Mouse (Mus musculus): ENCODE data around the gene Cadps.

The Cadps gene

DNA sequence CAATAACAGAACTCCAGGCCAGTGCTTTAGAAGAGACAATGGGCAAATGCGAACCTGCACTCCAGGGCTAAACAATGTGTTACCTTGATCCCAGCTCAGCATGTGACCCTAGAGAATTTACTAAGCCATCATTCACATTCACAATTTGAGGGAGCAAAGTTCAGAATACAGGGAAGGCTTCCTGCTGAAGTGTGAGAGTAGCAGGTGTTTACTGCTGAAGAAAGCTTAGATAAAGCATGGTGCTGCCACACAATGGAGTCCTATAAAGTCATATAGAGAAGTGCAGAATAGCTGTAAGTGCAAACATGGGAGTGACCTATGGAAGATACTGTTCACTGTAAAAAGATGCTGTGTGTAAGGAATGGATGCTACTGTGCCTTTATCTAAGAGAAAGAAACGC, 91.9 kb downstream of the Cadps start:
- no peak for DNase-seq (ENCODE audit: low spot score)

DNA sequence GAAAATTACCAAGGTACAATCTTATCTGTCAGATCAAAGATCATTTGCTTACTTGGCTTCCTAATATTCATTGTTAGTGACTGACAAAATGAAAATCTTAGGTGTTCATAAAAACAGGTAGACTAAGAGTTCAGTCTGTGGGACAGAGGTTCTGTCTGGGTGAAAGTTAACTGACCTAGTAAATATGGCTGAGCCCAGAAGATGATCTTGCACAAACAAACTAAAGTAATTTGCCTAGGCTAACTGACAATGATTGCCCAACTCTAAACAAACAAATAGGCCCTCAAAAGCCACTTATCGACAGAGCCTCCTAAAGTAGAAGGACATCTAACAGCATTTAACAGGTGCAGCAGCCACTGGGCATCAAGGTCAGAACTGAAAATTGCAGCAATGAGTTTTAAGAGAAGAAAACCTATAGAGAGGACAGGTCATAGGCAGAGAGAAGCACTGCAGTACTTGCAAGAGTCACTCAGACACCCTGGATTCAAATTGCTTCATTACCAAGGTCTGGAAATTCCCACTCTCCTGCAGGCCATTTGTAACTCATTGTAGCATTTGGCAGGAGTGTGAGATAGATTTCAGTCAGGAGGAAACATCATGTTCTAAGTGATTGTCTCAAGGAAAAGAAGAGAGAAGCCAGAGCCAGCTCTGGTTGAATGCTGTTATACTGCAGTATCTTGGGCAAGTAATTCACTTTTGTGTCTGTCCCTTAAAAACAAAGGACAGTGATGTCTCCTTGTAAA, 100.3 kb downstream of the Cadps start:
- no peak for DNase-seq (ENCODE audit: low spot score)

DNA sequence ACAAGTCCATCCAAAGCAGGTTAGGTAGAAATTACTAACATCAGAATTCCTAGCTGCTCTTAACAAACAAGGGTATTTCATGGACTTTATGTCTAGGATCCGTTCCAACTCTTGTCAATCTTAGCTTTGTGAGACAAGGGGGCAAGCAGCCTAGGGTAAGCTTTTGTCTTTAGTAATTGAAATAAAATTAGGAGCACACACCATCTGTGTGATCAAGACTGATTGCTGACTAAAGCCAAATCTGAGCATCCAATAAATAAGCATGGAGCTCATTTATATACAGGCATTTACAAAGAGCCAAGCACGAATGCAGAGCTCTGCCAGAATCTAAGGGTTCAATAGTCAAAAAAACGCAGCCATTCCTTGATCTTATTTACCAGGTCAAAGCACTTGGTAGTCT, 104.1 kb downstream of the Cadps start:
- no peak for DNase-seq (ENCODE audit: low spot score)

DNA sequence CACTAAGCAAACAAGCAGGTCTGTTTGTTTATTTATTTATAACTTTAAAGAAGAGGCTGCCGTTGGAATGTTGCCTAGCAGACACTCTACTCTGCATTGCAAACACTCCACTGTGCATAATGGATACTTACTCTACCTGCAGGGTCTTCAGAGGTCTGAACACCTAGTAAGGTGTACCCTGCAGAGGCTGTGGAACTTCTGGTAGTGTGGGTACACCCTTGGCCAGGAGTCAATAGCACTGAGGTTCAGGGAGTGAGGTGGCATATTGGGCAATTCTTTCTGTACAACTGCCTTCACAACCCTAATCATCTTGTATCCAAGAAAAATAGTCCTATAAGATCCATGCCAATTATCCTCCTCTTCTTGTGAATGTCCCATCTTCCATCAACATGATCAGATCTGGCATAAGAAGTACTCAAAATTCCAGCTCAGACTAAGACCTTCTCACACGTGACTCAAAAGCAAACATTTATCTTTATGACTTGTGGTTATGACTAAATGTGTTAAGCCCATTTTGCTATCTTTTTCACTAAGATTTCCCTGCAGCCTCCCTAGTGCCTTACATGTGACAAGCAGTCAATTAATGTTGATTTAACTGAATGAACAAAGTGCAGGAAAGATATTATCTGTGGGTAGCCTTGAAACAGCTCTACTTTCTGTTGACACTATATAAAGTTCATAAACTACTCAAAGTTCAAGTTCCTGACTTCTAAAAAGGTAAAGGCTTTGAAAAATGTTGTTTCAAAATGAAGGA, 106.8 kb downstream of the Cadps start:
- no peak for DNase-seq (ENCODE audit: low spot score)

DNA sequence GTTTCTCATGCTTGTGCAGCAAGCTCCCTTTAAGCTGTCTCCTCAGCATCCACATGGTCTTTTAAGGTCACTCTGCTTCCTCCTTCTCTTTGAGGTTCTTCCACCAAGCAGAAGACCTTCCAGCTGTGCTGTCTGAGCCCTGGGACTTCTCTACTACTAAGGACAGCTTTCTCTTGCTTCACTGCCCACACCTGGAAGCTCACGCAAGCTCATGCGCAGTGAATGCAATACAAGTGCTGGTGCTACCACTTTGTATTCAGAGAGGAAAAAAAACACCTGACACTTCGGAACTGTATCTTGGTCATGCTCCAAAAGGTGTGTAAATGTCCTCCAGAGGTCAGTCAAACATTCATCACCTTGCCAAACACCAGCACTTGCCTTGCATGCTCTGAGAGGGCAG, 115.5 kb downstream of the Cadps start:
- no peak for DNase-seq (ENCODE audit: low spot score)

DNA sequence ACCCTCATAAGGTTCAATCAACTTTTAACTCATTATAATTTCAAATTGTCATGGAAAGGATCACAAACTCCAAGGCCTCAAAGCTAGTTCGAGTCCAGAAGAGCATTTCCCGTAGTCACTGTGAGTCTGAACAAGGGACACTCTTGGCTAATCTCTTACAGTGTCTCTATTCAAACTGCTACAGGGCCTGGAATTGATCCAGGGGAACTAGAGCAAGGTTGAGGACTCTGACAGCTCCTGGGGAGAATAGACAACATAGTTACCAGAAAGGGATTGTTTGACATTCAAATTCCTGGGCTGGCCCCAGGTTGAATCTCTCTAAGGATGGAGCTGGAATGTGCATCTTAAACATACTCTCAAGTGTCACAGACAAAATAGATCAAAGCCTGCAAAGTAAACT, 118.4 kb downstream of the Cadps start:
- no peak for DNase-seq (ENCODE audit: low spot score)

DNA sequence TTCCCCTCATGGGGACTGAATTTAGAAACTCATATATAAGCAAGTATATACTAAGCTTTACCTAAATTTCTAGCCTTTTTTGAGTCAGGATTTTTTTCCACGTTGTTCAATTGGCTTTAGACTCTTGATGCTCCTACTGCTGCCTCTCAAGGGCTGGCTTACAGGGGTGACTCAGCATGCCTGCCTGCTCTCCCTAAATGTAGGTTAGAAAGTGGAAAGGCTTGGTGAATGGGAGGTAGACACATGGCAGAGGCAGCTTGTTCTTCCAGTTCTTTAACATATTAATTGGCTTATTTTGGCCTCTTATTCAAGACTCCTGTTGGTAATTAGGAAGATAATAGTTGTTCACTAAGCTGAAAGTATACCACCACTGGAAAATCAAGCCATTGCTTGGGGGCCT, 132.7 kb downstream of the Cadps start:
- no peak for DNase-seq (ENCODE audit: low spot score)

DNA sequence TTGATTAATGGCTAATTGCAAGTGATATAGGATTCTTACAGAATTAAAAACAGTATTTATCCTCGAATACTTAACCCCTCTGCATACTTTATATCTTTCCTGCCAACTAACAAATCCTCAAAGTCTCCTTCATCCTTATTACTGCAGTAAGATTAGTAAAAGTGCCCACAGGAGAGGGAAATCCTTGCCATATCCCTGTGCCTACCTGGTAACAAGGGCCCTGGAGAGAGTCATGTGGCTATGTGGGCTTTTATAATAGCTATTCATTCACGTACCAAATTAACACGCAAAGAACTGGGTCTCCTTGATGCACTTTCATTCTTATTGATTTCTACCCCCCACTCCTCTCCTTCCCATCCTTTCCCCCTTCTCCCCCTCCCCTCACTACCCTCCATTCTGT, 137.9 kb downstream of the Cadps start:
- DNase-seq (ENCODE audit: low spot score), result no peak

DNA sequence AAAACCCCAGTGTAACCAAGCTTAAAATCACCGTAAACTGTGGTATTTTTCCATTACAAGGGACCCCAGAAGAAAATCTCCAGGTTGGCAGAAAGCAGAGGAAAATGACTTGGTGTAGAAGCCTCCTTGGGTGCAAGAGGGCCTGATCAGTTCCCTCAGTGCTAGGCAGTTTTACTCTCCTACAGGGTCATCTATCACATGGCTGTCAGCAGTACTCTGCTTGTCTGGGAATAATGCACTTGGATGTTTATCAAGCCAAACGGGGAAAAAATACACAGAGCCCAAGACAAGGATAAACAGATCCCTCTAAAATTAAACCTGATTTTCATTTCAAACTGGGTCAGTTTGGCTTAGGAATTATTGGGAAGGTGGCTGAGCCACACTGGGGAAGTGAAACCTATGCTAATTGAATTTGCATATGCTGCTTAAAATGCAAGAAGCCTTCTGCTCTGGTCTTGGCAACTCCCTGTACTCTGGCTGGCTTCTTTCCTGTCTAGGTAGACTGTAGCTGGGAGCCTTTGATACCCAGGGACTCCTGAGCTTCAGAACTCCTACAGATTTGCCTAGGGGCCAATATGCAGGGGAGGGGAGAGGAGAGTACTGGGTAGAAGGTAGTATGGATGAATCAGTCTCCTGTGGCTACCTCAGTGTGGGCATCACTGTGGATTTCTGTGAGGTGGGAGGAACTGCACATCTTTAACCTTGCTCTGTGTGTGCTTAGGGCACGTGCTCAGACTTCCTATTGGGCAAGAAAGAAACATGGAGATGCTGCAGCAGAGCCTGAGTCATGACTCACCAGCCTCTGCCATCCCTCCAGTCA, 141.8 kb downstream of the Cadps start:
- no peak for DNase-seq (ENCODE audit: low spot score)

DNA sequence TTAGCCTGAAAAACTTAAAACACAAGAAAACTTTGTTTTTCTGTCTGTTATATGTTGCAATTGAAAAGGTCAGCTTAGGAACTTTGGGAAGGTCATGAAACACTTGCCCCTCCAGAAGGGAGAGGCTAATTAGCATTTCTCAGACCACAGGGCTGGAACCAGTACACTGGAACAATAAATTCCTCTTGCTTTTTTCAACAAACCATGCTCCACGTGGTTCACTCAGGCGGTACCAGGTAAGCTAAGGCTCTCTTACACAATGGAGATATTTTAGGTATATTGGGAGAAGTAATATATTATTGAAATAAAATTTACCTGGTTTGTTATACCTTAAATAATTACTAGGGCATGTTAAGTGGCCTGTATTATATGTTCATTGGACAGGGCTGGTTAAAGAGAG, 161.4 kb downstream of the Cadps start:
- no peak for DNase-seq (ENCODE audit: low spot score)

DNA sequence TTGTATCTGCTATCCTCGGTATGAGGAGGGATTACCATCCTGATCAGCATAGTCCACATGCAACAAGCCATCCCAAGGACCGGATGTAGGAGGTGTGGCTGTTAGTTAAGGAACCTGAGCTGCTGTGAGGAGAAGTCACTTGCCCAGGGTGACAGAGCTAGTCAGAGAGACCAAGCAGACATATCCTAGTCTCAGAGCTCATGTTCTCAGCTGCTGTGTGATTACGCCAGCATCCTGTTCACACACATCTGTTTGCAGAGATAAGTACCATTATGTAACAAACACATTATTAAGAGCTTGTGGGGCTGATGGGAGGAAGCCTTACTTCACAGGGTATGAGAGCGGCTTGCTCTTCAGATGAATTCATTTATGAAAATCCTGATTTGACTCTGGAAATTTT, 165.5 kb downstream of the Cadps start:
- no peak for DNase-seq (ENCODE audit: low spot score)

DNA sequence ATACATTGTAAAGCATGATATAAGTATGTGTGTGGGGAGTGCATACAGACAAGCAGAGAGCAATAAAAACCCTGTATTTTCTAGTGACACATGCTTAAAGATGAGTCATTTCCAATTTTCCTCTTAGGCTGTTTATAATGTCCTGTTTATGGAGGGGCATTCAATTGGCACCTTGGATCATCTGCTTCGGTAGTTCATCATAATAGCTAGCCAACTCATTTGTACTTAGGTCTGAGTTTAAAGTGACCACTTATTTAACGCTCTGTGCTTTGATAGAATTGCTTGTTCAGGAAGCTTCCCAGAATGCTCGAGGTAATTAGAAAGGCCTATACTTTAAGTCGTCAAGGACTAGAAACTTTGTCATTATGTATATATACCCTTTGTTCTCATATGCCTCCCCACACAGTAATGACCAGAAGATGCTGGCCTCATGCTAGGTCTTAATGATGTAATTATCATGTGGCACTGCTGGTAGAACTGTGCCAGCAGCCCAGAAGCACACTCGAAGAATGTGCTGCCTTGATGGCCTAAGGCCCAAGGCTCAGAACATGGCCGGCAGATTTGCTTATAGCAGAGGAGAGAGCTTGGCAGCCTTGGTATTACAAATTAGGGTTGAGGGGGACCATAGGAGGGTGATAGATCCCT, 179.9 kb downstream of the Cadps start:
- no peak for DNase-seq (ENCODE audit: low spot score)

DNA sequence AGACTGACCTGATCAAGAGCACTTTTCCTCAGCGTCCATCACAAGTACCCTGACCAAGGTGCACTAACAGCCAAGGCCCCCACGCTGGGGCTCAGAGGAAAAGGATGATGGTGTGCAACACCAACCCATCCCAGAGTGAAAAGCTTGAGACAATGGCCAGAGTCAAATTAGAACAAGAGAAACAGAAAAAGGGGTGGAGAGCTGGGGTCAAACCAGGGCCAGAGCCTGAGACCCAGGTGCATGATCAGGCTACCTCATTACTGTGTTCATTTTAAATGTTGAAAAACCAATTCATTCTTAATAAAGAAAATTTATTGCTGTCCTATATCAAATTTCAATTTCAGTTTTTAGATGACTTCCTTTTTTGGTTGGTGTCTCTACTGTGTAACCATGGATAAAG, 184.1 kb downstream of the Cadps start:
- no peak for DNase-seq (ENCODE audit: low spot score)

DNA sequence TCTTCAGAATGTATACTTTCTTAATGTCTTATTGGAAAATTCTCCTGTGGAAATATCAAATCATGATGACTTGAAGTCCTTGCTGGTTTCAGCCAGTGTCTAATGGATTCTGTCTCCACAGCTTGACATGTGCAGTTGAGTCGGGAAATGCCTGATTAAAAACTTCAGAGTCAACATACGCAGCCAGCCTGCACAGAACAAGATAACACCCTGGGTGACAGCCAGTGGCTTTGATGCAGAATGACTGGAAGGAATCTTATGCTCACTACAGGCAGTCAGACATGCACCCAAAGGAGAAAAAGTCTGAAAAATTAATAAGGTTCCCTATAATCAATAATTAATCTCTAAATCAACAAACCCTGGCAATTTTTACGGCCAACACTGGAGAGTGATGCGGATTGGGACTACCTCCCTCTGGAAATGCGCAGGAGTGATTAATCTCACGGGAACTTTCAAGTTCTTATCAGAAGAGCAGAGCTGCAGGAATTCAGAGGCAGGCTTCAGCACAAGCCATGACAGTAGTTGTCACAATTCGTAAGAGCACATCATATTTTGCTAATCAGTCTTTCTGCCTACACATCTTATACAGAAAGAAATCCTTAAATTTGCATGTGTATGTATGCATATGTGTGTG, 185.6 kb downstream of the Cadps start:
- no peak for DNase-seq (ENCODE audit: low spot score)

DNA sequence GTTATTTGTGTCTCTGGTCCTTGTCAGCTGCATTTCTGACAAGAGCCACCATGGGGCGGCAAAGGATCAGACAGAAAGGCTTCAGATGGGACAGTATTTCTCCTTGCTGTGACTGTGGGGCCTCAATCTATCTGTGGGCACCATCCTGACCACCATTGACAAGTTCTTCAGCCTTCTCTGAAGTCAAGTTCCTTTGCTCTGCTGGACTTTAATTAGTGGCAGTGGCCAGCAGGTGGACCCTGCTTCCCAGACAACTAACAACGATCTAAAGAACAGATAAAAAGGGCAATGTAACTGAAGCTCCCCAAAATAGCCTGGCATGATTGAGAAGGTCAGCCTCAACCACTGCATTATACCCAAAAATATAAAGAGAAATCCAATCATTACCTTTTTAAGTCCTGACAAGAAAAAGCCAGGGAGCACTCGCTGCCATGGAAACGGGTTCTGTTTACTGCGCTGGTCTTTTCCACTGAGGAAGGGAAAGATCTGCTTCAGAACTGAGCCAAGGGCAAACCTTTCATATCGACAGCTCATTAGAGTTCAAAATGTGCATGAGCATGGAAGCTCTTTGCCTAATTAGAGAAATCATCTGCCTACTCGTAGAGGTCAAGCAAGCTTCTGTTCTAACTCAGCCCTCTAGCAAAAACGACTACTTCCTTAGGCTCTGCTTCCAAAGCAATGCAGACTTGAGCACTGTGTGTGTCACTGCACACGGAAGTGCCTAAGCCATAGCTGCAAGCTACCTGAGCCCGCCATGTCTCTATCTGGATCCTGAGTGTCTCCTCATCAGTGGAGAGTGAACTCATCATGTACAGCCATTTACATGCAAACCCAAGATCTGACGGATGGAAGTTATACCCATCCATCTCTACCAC, 198.4 kb downstream of the Cadps start:
- peak; percentile 1 for DNase-seq (ENCODE audit: low spot score)

DNA sequence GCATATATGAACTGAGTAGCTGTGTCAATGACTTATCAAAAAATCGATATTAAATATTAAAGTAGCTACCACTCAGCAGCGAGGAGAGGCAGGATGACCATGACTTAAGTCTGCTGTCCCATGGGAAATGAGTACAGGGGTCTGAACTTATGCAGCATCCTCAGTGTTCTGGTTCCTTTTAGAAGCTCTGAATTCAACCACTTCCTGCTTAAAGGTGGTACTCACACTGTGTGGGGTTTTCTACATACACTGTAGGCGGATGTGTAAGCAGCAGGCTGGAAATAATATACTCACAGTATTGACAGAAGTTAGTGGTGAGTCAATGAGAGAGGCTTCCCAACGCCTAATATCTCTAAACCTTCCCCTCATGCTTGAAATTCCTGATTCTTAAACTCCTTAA, 215.9 kb downstream of the Cadps start:
- no peak for DNase-seq (ENCODE audit: low spot score)

DNA sequence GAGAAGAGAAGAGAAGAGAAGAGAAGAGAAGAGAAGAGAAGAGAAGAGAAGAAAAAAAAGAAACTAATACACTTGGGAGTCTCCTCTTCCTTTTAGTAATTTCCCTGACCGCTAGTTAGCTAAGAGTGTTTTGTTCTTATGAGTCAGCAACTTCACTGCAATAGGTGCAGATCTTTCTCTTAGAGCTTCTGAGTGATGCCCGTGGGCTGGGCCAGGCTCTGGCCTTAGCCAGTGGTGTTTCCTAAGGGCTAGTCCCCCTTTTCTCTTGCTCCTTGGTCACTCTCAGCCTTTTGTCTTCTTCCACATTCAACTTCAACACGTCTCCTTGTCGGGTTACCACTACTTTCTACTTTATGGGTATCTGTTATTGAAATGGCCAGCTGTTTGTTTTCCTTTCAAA, 216.7 kb downstream of the Cadps start:
- no peak for DNase-seq (ENCODE audit: low spot score)

DNA sequence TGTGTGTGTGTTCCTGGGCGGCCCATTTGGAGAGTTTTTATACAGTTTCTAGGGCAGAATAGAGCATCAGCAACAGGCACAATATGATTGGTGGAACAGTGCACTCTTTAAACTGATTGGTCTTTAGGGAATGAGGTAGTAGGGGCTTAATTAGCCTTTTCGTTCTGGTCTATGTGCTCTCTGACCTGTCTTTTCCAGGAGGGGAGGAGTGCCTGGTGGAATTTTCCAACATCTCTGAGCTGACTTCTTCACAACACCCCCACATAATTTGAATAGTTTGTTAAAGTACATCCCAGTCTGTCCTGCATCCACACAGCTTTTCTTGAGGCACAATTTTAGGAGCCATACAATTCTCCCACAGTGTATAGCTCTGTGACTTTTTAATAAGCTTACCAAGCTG, 220.8 kb downstream of the Cadps start:
- no peak for DNase-seq (ENCODE audit: low spot score)

DNA sequence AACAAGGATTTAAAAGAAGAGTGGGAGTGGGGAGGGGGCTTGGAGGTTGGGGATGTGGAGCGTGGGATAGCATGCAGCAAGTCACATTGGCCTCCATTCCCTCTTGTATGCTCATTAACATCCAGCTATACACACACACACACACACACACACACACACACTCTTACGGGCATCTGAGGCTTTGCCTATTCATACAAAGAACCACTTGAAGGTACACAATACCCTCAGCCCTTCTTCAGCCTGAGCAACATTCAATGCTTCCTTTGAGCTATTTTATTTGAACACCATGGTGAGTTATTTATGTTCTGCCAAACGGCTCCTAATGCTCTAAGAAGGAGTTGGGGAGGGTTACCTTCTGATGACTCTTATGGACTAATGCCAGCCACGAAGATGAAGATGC, 227.6 kb downstream of the Cadps start:
- DNase-seq (ENCODE audit: low spot score), result no peak

DNA sequence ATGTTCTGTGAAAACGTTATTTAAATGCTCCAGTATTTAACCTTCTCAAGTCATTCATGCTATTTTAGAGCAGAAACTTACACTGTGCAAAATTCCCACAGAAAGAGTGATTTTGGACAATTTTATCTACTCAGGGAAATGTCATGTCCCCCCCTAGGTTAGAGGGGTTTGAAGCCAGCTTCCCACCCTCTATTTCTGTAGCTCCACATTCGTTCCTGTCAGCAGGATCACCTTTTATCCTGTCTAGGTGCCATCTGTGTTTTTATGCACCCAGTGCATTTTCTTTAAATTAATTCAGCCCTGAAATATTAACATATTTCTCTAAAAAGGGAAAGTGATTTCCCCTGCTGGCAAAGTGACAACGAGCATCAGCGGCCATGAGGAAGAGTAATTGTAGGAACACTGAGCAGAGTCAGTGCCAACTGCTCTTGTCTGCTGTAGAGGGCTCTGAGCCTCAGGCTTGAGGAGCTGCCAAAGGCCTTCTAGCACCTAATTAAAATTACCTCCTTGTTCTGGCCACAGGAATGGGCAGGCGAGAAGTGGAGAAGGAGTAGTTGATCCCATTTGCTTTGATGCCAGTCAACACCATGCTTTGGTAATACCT, 230.3 kb downstream of the Cadps start:
- no peak for DNase-seq (ENCODE audit: low spot score)

DNA sequence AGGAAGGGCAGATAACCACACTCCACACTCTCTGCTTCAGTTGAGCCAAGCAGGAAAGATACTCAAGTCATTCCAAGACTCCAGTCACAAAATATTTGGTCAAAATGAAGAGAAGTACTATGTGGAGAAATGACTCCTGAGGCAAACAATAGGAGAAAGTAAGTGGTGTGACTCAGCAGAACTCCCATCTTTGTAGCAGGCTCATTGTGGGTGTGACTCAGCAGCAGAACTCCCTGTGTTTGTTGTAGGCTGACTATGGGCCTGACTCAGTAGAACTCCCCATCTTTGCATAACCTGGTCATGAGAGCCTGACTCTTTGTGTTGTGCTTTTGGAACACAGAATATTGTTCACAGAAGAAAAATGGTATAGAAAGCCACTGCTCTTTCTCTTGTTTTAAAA, 231.1 kb downstream of the Cadps start:
- DNase-seq (ENCODE audit: low spot score), result no peak

Measured in ovary, postnatal 14 days (tissue).